Mouse (Mus musculus) stomach, embryonic 15.5 days (tissue): Measurements from ENCODE around the gene Gm6899. TPM values are rescaled to one million over a fixed set of nuclear protein-coding genes. Genes with fewer than 3 reads are reported as not detected.

Experiments
- polyA plus RNA-seq: library from polyadenylated mRNA; unstranded; fragments of >200 nt; fragmentation: Nextera tagmentation; extraction: Ambion mirVana; gene quantifications from 2 replicates; pipeline ENCODE4 v1.2.1, GENCODE M21; 2015

Gm6899 gene
- polyA plus RNA-seq, 1 experiment from 2014 or later = not detected

Other genes starting within 250 kb of the Gm6899 start
- 30.0 and 31.9 TPM in 2 replicates for gene Fancl, start 207.1 kb upstream of the Gm6899 start, polyA plus RNA-seq
- gene Vrk2, start 758 bp downstream of the Gm6899 start, polyA plus RNA-seq = 23.2 and 24.6 TPM in 2 replicates